Mouse (Mus musculus): ENCODE data around the gene Ablim1. TPM values are rescaled to one million over a fixed set of nuclear protein-coding genes. Genes with fewer than 3 reads are reported as not detected.

The Ablim1 gene
- polyA plus RNA-seq, 1 experiment from 2014 or later = 40.5 TPM

- no peak overlapping the region for H3K9ac ChIP-seq (ENCODE audit: low read depth, low read length)
- 77% methylated on average over 6 of the region's 6 CpGs for WGBS
- ATAC-seq (replicated peaks; ENCODE audit: low FRiP score, low read depth) (no peak), DNase-seq (ENCODE audit: low spot score) (no peak)
- no peaks in the 10 kb centered on the region for H3K9me3 ChIP-seq (replicated peaks; ENCODE audit: low read length)
- no peak for TF ChIP-seq CTCF (IDR thresholded peaks at IDR 0.05; ENCODE audit: low read depth)
- peak overlapping the region; percentile 68; the same call in 1 of the 2 replicates for H3K27ac ChIP-seq
- H3K36me3 ChIP-seq (ENCODE audit: insufficient read depth, low read length) = no peaks in the 10 kb centered on the region
- no peak overlapping the region for H3K4me3 ChIP-seq (replicated peaks; ENCODE audit: low read depth, low read length)
- no peak overlapping the region for H3K4me2 ChIP-seq (ENCODE audit: low read length)
- H3K4me1 ChIP-seq (replicated peaks; ENCODE audit: insufficient read depth, low read length) = peaks cover 22% of the 10 kb centered on the region; the same call in 1 of the 2 replicates
- H3K27me3 ChIP-seq (ENCODE audit: insufficient read depth, low read length) = no peaks in the 10 kb centered on the region
These were observed 181.7 kb downstream of the Ablim1 start for GRCm38 (mm10) chr19:57132916-57133520.

- Histone ChIP-seq H3K27me3 (ENCODE audit: insufficient read depth, low read length) (no peaks in the 10 kb centered on the region), H3K4me1 (replicated peaks; ENCODE audit: insufficient read depth, low read length) (peaks cover 22% of the 10 kb centered on the region; the same call in 1 of the 2 replicates), H3K4me3 (replicated peaks; ENCODE audit: low read depth, low read length) (no peak overlapping the region), H3K4me2 (ENCODE audit: low read length) (no peak overlapping the region), H3K36me3 (ENCODE audit: insufficient read depth, low read length) (no peaks in the 10 kb centered on the region), H3K9ac (ENCODE audit: low read depth, low read length) (no peak overlapping the region), H3K9me3 (replicated peaks; ENCODE audit: low read length) (no peaks in the 10 kb centered on the region), H3K27ac (peak overlapping the region; percentile 68; the same call in 1 of the 2 replicates)
- no peak for TF ChIP-seq CTCF (IDR thresholded peaks at IDR 0.05; ENCODE audit: low read depth)
- ATAC-seq (replicated peaks; ENCODE audit: low FRiP score, low read depth) (no peak), DNase-seq (ENCODE audit: low spot score) (no peak)
- 77% methylated on average over 5 of the region's 5 CpGs for WGBS
These were observed 182.4 kb downstream of the Ablim1 start for GRCm38 (mm10) chr19:57132281-57132680.

- H3K9me3 ChIP-seq (replicated peaks; ENCODE audit: low read length) = no peaks in the 10 kb centered on the region
- no peak for TF ChIP-seq CTCF (IDR thresholded peaks at IDR 0.05; ENCODE audit: low read depth)
- H3K36me3 ChIP-seq (ENCODE audit: insufficient read depth, low read length) = no peaks in the 10 kb centered on the region
- H3K27ac ChIP-seq = peak overlapping the region; percentile 26; the same call in 1 of the 2 replicates
- no peak overlapping the region for H3K9ac ChIP-seq (ENCODE audit: low read depth, low read length)
- 58% methylated on average over 4 of the region's 4 CpGs for WGBS
- no peak overlapping the region for H3K4me3 ChIP-seq (replicated peaks; ENCODE audit: low read depth, low read length)
- H3K4me2 ChIP-seq (ENCODE audit: low read length) = no peak overlapping the region
- no peaks in the 10 kb centered on the region for H3K27me3 ChIP-seq (ENCODE audit: insufficient read depth, low read length)
- DNase-seq (ENCODE audit: low spot score) = no peak
- ATAC-seq (replicated peaks; ENCODE audit: low FRiP score, low read depth) = no peak
- H3K4me1 ChIP-seq (replicated peaks; ENCODE audit: insufficient read depth, low read length) = peaks cover 22% of the 10 kb centered on the region; the same call in 1 of the 2 replicates
These were observed 183.4 kb downstream of the Ablim1 start for GRCm38 (mm10) chr19:57131366-57131765.

GRCm38 (mm10) chr19:57130591-57130990 is 184.1 kb downstream of the Ablim1 start:
- Histone ChIP-seq H3K4me2 (ENCODE audit: low read length) (no peak overlapping the region), H3K4me3 (replicated peaks; ENCODE audit: low read depth, low read length) (no peak overlapping the region), H3K4me1 (replicated peaks; ENCODE audit: insufficient read depth, low read length) (peaks cover 22% of the 10 kb centered on the region; the same call in 1 of the 2 replicates), H3K36me3 (ENCODE audit: insufficient read depth, low read length) (no peaks in the 10 kb centered on the region), H3K9ac (ENCODE audit: low read depth, low read length) (no peak overlapping the region), H3K9me3 (replicated peaks; ENCODE audit: low read length) (no peaks in the 10 kb centered on the region), H3K27ac (no peak overlapping the region), H3K27me3 (ENCODE audit: insufficient read depth, low read length) (no peaks in the 10 kb centered on the region)
- DNase-seq (ENCODE audit: low spot score) (no peak), ATAC-seq (replicated peaks; ENCODE audit: low FRiP score, low read depth) (no peak)
- no peak for TF ChIP-seq CTCF (IDR thresholded peaks at IDR 0.05; ENCODE audit: low read depth)
- WGBS = 81% methylated on average over 4 of the region's 4 CpGs

- no peak for TF ChIP-seq CTCF (IDR thresholded peaks at IDR 0.05; ENCODE audit: low read depth)
- no peaks in the 10 kb centered on the region for H3K27me3 ChIP-seq (ENCODE audit: insufficient read depth, low read length)
- WGBS = 91% methylated on average over 9 of the region's 9 CpGs
- no peak overlapping the region for H3K9ac ChIP-seq (ENCODE audit: low read depth, low read length)
- ATAC-seq (replicated peaks; ENCODE audit: low FRiP score, low read depth) = no peak
- H3K4me3 ChIP-seq (replicated peaks; ENCODE audit: low read depth, low read length) = no peak overlapping the region
- no peaks in the 10 kb centered on the region for H3K9me3 ChIP-seq (replicated peaks; ENCODE audit: low read length)
- no peak overlapping the region for H3K27ac ChIP-seq
- no peak overlapping the region for H3K4me2 ChIP-seq (ENCODE audit: low read length)
- H3K4me1 ChIP-seq (replicated peaks; ENCODE audit: insufficient read depth, low read length) = peaks cover 18% of the 10 kb centered on the region; the same call in 1 of the 2 replicates
- no peaks in the 10 kb centered on the region for H3K36me3 ChIP-seq (ENCODE audit: insufficient read depth, low read length)
- DNase-seq (ENCODE audit: low spot score) = no peak
These were observed 185.0 kb downstream of the Ablim1 start for GRCm38 (mm10) chr19:57129729-57130128.

GRCm38 (mm10) chr19:57128037-57128436 is 186.7 kb downstream of the Ablim1 start:
- TF ChIP-seq CTCF (IDR thresholded peaks at IDR 0.05; ENCODE audit: low read depth) = no peak
- no peaks in the 10 kb centered on the region for H3K27me3 ChIP-seq (ENCODE audit: insufficient read depth, low read length)
- no peak overlapping the region for H3K9ac ChIP-seq (ENCODE audit: low read depth, low read length)
- DNase-seq (ENCODE audit: low spot score) (no peak), ATAC-seq (replicated peaks; ENCODE audit: low FRiP score, low read depth) (no peak)
- no peaks in the 10 kb centered on the region for H3K36me3 ChIP-seq (ENCODE audit: insufficient read depth, low read length)
- WGBS = 83% methylated on average over 6 of the region's 6 CpGs
- no peak overlapping the region for H3K27ac ChIP-seq
- no peak overlapping the region for H3K4me2 ChIP-seq (ENCODE audit: low read length)
- peaks cover 17% of the 10 kb centered on the region for H3K4me1 ChIP-seq (replicated peaks; ENCODE audit: insufficient read depth, low read length)
- H3K4me3 ChIP-seq (replicated peaks; ENCODE audit: low read depth, low read length) = no peak overlapping the region
- H3K9me3 ChIP-seq (replicated peaks; ENCODE audit: low read length) = no peaks in the 10 kb centered on the region
